ENCODE assay signal across 8 mouse cellular contexts in genomic region chr5:88720116-88721002, GRCm38 (mm10). TPM values are rescaled to one million over a fixed set of nuclear protein-coding genes. Genes with fewer than 3 reads are reported as not detected.
A peak's percentile ranks its signal among the peaks of the same experiment; 100 is the strongest.
DNase-seq lines count a peak whose midpoint lies in the region; ATAC-seq and TF ChIP-seq lines count a peak whose summit lies in the region.

Gene Mob1b (plus strand): TSS chr5:88720855.

- peaks cover 18% of the 10 kb centered on the region for H3K36me3 ChIP-seq in G1E (replicated peaks)
- H3K36me3 ChIP-seq in forebrain, postnatal 0 days (ENCODE audit: insufficient read depth), result no peaks in the 10 kb centered on the region
- H3K36me3 ChIP-seq in lung, embryonic 15.5 days, result no peaks in the 10 kb centered on the region

- peak; percentile 36 for ATAC-seq in G1E (ENCODE audit: extremely low read depth, insufficient number of reproducible peaks, low FRiP score, poor library complexity, severe bottlenecking)
- ATAC-seq in forebrain, postnatal 0 days, result peak; percentile 93
- peak; percentile 96 for ATAC-seq in lung, embryonic 15.5 days (ENCODE audit: borderline replicate concordance, extremely low read depth, low FRiP score, low TSS enrichment)

- no peak for TF ChIP-seq CTCF in G1E (IDR thresholded peaks at IDR 0.05; ENCODE audit: low read depth, low read length)
- no peak for TF ChIP-seq CTCF in forebrain, postnatal 0 days (IDR thresholded peaks at IDR 0.05; ENCODE audit: low read depth)

- no peaks in the 10 kb centered on the region for H3K9me3 ChIP-seq in G1E (replicated peaks)
- H3K9me3 ChIP-seq in forebrain, postnatal 0 days (ENCODE audit: low read length), result no peaks in the 10 kb centered on the region
- H3K9me3 ChIP-seq in lung, embryonic 15.5 days, result no peaks in the 10 kb centered on the region

- peak within 1 kb of the TSS; percentile 97 for H3K27ac ChIP-seq in forebrain, postnatal 0 days (ENCODE audit: low read depth, low read length)
- peak within 1 kb of the TSS; percentile 96 for H3K27ac ChIP-seq in lung, embryonic 15.5 days

- peak within 1 kb of the TSS; percentile 97 for H3K9ac ChIP-seq in forebrain, postnatal 0 days
- peak within 1 kb of the TSS; percentile 98 for H3K9ac ChIP-seq in lung, embryonic 15.5 days

- no peaks in the 10 kb centered on the region; the same call in 1 of the 2 replicates for H3K27me3 ChIP-seq in G1E (ENCODE audit: insufficient read depth, low read length)
- H3K27me3 ChIP-seq in forebrain, postnatal 0 days (ENCODE audit: insufficient read depth, low read length), result no peaks in the 10 kb centered on the region
- H3K27me3 ChIP-seq in lung, embryonic 15.5 days, result no peaks in the 10 kb centered on the region

- H3K4me2 ChIP-seq in forebrain, postnatal 0 days (ENCODE audit: low read depth), result peak within 1 kb of the TSS; percentile 83
- peak within 1 kb of the TSS; percentile 95 for H3K4me2 ChIP-seq in lung, embryonic 15.5 days

- DNase-seq in G1E (ENCODE audit: low spot score), result peak; percentile 76
- DNase-seq in cerebellum, adult 18-20 months, result peak; percentile 96 to 100
- peak; percentile 96 for DNase-seq in forebrain, postnatal 0 days
- peak; percentile 99 for DNase-seq in heart, postnatal 4 days
- DNase-seq in layer of hippocampus, adult 8-10 months (ENCODE audit: low spot score in 2 of 2), result peak; percentile 90 to 97
- DNase-seq in ovary, adult 18-20 months (ENCODE audit: low spot score), result peak; percentile 94
- peak; percentile 92 for DNase-seq in thymus, postnatal 0 days (ENCODE audit: low spot score)

- H3K4me1 ChIP-seq in G1E (ENCODE audit: insufficient read depth, low read depth, low read length), result peaks cover 42% of the 10 kb centered on the region
- H3K4me1 ChIP-seq in forebrain, postnatal 0 days (ENCODE audit: insufficient read depth), result peaks cover 19% of the 10 kb centered on the region
- peaks cover 29% of the 10 kb centered on the region for H3K4me1 ChIP-seq in lung, embryonic 15.5 days

- peak within 1 kb of the TSS; percentile 84 for H3K4me3 ChIP-seq in G1E (ENCODE audit: low read depth, low read length)
- H3K4me3 ChIP-seq in forebrain, postnatal 0 days (ENCODE audit: low read depth, low read length), result peak within 1 kb of the TSS; percentile 97
- H3K4me3 ChIP-seq in lung, embryonic 15.5 days, result peak within 1 kb of the TSS; percentile 99

- under 1% methylated on average over 53 of the region's 54 CpGs for WGBS in forebrain, postnatal 0 days
- WGBS in lung, embryonic 15.5 days, result under 1% methylated on average over 43 of the region's 54 CpGs

RNA-seq across cellular contexts. Expression of gene Mob1b, which starts in this region (rescaled TPM):
- total RNA-seq in G1E (2014; fragmentation: Nextera tagmentation), result 47.9 and 53.0 TPM in 2 replicates
- total RNA-seq in G1E (2017), result 16.7 and 20.7 TPM in 2 replicates
- 18.4 and 19.5 TPM in 2 replicates for polyA plus RNA-seq in G1E (2012)
- 12.3 and 14.9 TPM in 2 replicates for total RNA-seq in forebrain, postnatal 0 days (2014; rRNA removed)
- polyA plus RNA-seq in forebrain, postnatal 0 days (2015; fragmentation: Nextera tagmentation; extraction: Ambion mirVana), result 4.4 and 7.8 TPM in 2 replicates
- total RNA-seq in heart, postnatal 4 days (2021), result 10 to 100 TPM; 66.7 to 71.6 TPM
- total RNA-seq in layer of hippocampus, adult 8-10 months (2022), result 10 to 100 TPM; 23.3 to 32.6 (median 26.6) TPM
- 10.6 and 11.9 TPM in 2 replicates for polyA plus RNA-seq in lung, embryonic 15.5 days (2015; fragmentation: Nextera tagmentation; extraction: Ambion mirVana)
- polyA plus RNA-seq in thymus, postnatal 0 days (2015; fragmentation: Nextera tagmentation; extraction: Ambion mirVana), result 9.4 and 10.2 TPM in 2 replicates

Comparison
In these comparisons a context has a peak if more than half of its experiments do, and no peak if none do; other contexts are left out.
1. Peak in every context shown above with its lines: DNase-seq, ATAC-seq, H3K4me3 ChIP-seq and H3K27ac ChIP-seq.
2. ATAC-seq: peak in every context shown above with its lines; median percentile 96 in lung, embryonic 15.5 days; 93 in forebrain, postnatal 0 days; 36 in G1E.